Mouse (Mus musculus): Measurements from ENCODE around the gene Acbd3.

DNA sequence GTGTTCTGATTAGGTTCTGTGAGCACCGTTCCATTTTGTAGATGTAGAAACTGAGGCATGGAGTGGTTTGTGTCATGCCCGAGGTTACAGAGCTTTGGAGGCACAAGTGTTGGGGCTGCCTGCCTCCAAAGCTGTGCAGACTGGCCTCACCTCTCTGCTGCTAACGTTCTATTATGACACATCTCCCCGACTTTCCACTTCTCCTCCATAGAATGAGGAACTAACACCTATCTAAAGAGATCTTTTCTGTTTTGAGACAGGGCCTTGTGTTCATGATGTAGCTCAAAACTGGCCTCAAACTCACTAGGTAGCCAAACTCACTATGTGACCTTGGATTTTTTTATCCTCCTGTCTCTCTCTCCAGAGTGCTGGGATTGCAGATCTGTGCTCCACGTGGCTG is 7.1 kb upstream of the Acbd3 start:
- TF ChIP-seq CTCF (IDR thresholded peaks at IDR 0.05; ENCODE audit: borderline replicate concordance, insufficient read depth, low read depth, low read length) (no peak), POLR2A (IDR thresholded peaks at IDR 0.05; ENCODE audit: borderline replicate concordance, insufficient read depth, low read length) (no peak)
